Mouse (Mus musculus) heart, embryonic 16.5 days (tissue): ENCODE results near the gene Nanos3. TPM values are rescaled to one million over a fixed set of nuclear protein-coding genes. Genes with fewer than 3 reads are reported as not detected.

Experiments
- ATAC-seq: fragments of 200-750 bp; cut with Nextera tagmentation; replicated peaks from 2 replicates; pipeline ENCODE4 v1.8.0; 2017; ENCODE audit warnings: moderate number of reproducible peaks; ENCODE audit not compliant: insufficient read depth, low FRiP score; ENCODE audit errors: extremely low read depth
- H3K27ac ChIP-seq: fragments of 300-500 bp; sonication (generic); 2 replicates; pipeline ENCODE4 v1.5.1; 2014; ENCODE audit warnings: mild to moderate bottlenecking, low read length, control low read depth, moderate library complexity
- H3K27me3 ChIP-seq: fragments of 300-500 bp; sonication (generic); 2 replicates; pipeline ENCODE4 v1.6.1; 2014; ENCODE audit warnings: low read length, mixed read lengths; ENCODE audit not compliant: control insufficient read depth, insufficient read depth
- H3K36me3 ChIP-seq: fragments of 300-500 bp; sonication (generic); 2 replicates; pipeline ENCODE4 v1.6.1; 2014; ENCODE audit not compliant: control insufficient read depth, insufficient read depth
- H3K4me1 ChIP-seq: fragments of 300-500 bp; sonication (generic); 2 replicates; pipeline ENCODE4 v1.6.1; 2014; ENCODE audit warnings: low read length, mixed read lengths; ENCODE audit not compliant: control insufficient read depth, insufficient read depth
- H3K4me2 ChIP-seq: fragments of 300-500 bp; sonication (generic); 2 replicates; pipeline ENCODE4 v1.6.1; 2014; ENCODE audit warnings: low read depth, mild to moderate bottlenecking, control low read depth, low read length
- H3K4me3 ChIP-seq: fragments of 300-500 bp; sonication (generic); 2 replicates; pipeline ENCODE4 v1.5.1; 2014; ENCODE audit warnings: mild to moderate bottlenecking, control low read depth, low read length
- H3K9ac ChIP-seq: fragments of 300-500 bp; sonication (generic); 2 replicates; pipeline ENCODE4 v1.6.1; 2014; ENCODE audit warnings: low read length, control low read depth
- H3K9me3 ChIP-seq: fragments of 300-500 bp; sonication (generic); replicated peaks from 2 replicates; pipeline ENCODE4 v1.6.1; 2016; ENCODE audit warnings: low read length; ENCODE audit not compliant: control insufficient read depth
- WGBS: fragments of 180-500 bp; shearing (Covaris S2); extraction: QIAGEN DNeasy Blood & Tissue Kit; methylation state at CpG from one replicate; pipeline ENCODE4 v1.1.7; 2014; 5-methylcytosine and 5-hydroxymethylcytosine counted together
- polyA plus RNA-seq: library from polyadenylated mRNA; unstranded; fragments of >200 nt; fragmentation: Nextera tagmentation; extraction: Ambion mirVana; gene quantifications from 2 replicates; pipeline ENCODE4 v1.2.1, GENCODE M21; 2015

Gene Nanos3
- polyA plus RNA-seq, 1 experiment from 2014 or later, result 1.5 TPM

DNA sequence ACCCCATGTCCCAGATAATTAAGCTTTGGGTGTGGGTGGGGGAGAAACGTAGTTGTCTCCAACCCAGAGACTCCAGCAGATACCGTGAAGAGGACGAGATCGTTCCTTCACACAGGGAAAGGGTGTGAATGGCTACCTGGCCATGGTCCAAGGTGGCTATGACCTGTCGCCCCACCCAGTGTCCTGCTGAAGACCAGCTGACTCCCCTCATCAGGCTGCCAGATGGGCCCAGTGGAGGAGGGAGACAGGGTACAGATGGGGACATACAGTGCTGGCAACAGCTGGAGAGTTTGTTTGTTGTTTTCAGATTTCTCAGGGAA, 36.5 kb downstream of the Nanos3 start:
- no peak overlapping the region for H3K27ac ChIP-seq
- H3K4me3 ChIP-seq, result peak overlapping the region; percentile 85
- H3K4me1 ChIP-seq, result peaks cover 14% of the 10 kb centered on the region
- no peaks in the 10 kb centered on the region for H3K27me3 ChIP-seq
- H3K36me3 ChIP-seq, result peaks cover 5% of the 10 kb centered on the region
- H3K9me3 ChIP-seq, result no peaks in the 10 kb centered on the region
- H3K4me2 ChIP-seq, result peak overlapping the region; percentile 89
- no peak for ATAC-seq
- H3K9ac ChIP-seq, result peak overlapping the region; percentile 89
- 58% methylated on average over 5 of the region's 5 CpGs for WGBS

DNA sequence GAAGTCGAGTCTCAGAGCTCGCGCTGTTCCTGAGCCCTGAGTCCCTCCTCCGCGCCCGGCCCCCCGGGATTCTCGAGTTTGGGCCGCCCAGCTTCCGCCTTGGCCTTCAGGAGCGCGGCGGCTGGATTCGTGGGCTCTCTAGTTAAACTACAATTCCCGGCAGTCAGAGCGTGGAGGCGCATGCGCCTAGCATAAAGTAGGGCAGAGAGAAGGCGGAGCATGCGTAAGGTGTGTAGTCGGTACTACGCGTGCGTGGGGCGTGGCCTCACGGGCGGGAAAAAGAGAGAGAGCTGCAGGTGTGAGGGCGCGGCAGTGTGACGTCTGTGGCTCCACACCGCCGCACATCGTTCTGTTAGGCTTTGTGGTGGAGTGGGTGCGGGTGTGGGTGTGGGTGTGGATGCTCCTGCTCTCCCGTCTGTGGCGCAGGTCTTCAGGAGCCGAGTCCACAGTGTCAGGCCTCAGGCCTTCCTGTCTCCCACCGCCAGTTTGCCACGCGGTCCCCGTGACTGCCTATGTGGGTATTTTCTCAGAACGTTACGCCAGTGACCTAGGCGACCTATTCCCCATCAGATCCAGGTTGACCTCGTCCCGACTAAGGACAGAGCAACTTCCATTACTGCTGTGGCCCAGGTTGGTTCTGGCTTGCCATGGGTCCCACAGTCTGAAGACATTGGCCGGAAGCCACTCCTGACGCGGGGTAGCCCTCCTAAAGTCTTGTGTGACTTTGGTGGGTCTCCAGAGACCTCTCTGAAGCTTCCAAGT, 37.1 kb downstream of the Nanos3 start, which contains the start of the genes Cc2d1a and 4930432K21Rik:
Gene Cc2d1a (minus strand): TSS at position 168 of the 762 bp plus-strand sequence.
Gene 4930432K21Rik (plus strand): TSS at position 257 of the 762 bp plus-strand sequence.
- H3K4me1 ChIP-seq, result peaks cover 14% of the 10 kb centered on the region
- peak within 1 kb of the TSS; percentile 85 for H3K4me3 ChIP-seq
- no peak within 1 kb of the TSS for H3K27ac ChIP-seq
- no peaks in the 10 kb centered on the region for H3K27me3 ChIP-seq
- H3K9me3 ChIP-seq, result no peaks in the 10 kb centered on the region
- 15% methylated on average over 49 of the region's 49 CpGs for WGBS
- H3K9ac ChIP-seq, result peak within 1 kb of the TSS; percentile 89
- ATAC-seq, result peak; percentile 95
- peak within 1 kb of the TSS; percentile 89 for H3K4me2 ChIP-seq
- H3K36me3 ChIP-seq, result peaks cover 11% of the 10 kb centered on the region

DNA sequence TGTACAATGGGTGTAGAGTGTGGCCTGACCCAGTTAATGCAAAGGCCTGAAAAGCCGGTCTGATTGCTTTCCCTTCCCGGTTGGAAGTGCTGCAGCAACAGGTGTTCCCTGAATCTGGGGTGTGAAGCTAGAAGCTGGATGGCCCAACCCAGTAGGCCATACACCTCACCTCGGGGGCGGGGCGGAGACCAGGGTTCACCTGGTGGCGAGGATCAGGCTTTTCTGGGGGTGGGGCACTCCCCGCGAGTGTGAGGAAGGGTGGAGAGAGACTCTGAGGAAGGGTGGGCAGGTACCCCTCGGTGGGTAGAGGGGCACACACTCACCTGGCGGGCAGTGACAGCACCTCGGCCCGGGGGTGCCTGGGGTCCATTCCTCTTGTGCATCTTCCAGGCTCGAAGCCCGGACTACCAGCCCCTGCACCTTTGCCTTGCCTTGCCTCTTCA, 37.7 kb downstream of the Nanos3 start:
- Histone ChIP-seq H3K27me3 (no peaks in the 10 kb centered on the region), H3K9ac (peak overlapping the region; percentile 89), H3K36me3 (peaks cover 17% of the 10 kb centered on the region), H3K4me1 (peaks cover 14% of the 10 kb centered on the region), H3K27ac (no peak overlapping the region), H3K9me3 (no peaks in the 10 kb centered on the region), H3K4me3 (peak overlapping the region; percentile 85), H3K4me2 (peak overlapping the region; percentile 89)
- peak; percentile 10; the same call in 1 of the 2 replicates for ATAC-seq
- WGBS, result 6% methylated on average over 14 of the region's 14 CpGs

DNA sequence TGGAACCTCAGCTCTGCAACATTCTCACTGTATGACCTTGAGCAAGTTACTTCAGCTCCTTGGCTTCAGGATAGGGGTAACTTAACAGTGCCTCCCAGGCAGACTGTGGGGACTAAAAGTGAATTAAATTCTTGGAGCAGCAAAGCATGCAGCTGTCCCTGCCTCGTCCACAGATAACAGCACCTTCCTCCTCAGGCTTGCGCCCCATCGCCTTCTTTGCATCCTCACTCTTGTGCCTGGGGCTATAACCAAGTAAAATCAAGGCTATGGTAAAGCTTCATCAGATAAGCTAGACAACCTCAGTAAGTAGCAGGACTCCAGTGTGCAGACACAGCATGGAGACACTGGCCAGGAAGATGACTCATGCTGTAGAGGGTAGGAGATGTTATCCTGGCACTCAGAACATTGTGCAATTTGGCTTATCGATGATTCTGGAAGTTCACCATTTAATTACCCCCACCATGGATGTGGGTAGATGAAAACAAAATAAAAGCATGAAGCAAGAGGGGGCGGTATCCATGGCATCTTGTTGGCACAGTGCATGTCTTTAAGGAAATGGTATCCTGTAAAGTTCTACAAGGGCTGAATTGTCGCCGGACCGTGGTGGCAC, 40.3 kb downstream of the Nanos3 start:
- no peak overlapping the region for H3K4me3 ChIP-seq
- no peak overlapping the region for H3K9ac ChIP-seq
- no peak overlapping the region for H3K27ac ChIP-seq
- 87% methylated on average over 8 of the region's 8 CpGs for WGBS
- no peak for ATAC-seq
- peaks cover 14% of the 10 kb centered on the region for H3K4me1 ChIP-seq
- peaks cover 37% of the 10 kb centered on the region for H3K36me3 ChIP-seq
- no peaks in the 10 kb centered on the region for H3K9me3 ChIP-seq
- no peaks in the 10 kb centered on the region for H3K27me3 ChIP-seq
- no peak overlapping the region for H3K4me2 ChIP-seq

DNA sequence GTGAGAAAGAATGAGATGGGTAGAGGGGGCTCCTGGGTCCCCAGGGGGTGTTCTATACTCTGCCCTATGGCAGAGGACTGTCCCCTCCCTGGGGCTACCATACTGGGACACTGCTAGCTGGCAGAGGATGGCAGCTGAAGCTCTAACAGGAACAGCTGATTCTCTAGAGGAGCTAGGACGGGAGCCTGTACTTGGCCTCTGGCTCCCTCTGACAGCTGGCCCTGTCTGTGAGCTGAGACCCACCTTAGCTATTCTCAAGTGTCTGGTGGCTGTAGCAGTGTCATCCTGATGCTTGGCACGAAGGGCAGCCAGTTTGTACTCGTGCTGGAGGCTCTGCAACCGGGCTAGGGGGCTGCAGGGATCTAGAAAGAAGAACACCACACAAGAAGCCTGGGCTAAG, 44.2 kb downstream of the Nanos3 start:
- no peak overlapping the region for H3K27ac ChIP-seq
- H3K9ac ChIP-seq, result no peak overlapping the region
- no peak overlapping the region for H3K4me2 ChIP-seq
- no peak overlapping the region for H3K4me3 ChIP-seq
- no peaks in the 10 kb centered on the region for H3K9me3 ChIP-seq
- no peaks in the 10 kb centered on the region for H3K4me1 ChIP-seq
- ATAC-seq, result no peak
- no peaks in the 10 kb centered on the region for H3K27me3 ChIP-seq
- peaks cover 65% of the 10 kb centered on the region for H3K36me3 ChIP-seq
- WGBS, result 81% methylated on average over 4 of the region's 4 CpGs

DNA sequence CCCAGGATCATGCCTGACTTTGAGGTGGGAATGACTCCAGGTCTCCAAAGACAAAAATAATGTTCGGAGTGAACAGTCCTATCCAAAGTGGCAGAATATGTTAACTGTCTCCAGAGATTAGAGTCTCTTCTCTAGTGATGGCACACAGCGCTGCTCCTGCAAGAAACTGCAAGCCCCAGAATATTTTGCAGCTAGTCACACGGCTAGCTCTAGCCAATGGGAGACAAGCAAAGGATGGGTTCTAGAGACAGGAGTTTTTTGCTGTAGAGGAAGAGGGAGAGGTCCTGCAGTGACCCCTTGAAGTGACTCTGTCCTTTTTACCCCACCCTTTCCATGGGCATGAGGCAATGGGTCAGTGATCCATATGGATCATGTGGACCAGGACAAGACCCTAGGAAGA, 47.2 kb downstream of the Nanos3 start:
- H3K4me3 ChIP-seq, result no peak overlapping the region
- no peaks in the 10 kb centered on the region for H3K4me1 ChIP-seq
- no peak overlapping the region for H3K9ac ChIP-seq
- H3K9me3 ChIP-seq, result no peaks in the 10 kb centered on the region
- whole genome bisulfite sequencing, result 85% methylated on average over 3 of the region's 3 CpGs
- H3K27me3 ChIP-seq, result no peaks in the 10 kb centered on the region
- H3K36me3 ChIP-seq, result peaks cover 71% of the 10 kb centered on the region
- no peak overlapping the region for H3K4me2 ChIP-seq
- ATAC-seq, result no peak
- H3K27ac ChIP-seq, result no peak overlapping the region

DNA sequence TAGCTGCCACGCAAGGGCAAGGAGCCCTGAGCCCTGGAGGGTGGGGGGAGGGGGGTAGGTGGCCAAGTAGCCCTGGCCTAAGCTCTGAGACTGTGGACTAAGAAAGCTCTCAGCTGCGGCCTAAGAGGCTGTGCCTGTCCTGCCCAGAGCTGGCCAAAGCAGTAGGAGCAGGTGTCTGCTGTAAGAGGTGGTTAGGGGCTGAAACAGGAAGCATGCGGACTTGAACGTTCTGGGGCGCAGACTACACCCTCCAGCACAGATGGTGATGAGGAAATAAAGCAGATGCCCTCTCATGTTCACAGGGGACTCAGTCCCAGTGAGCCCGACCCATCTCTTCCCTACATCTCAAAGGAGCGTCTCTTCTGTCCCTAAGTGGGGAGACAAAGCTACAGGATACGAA, 52.8 kb downstream of the Nanos3 start:
- 76% methylated on average over 8 of the region's 8 CpGs for WGBS
- no peak overlapping the region for H3K4me3 ChIP-seq
- peaks cover 27% of the 10 kb centered on the region for H3K36me3 ChIP-seq
- H3K27me3 ChIP-seq, result no peaks in the 10 kb centered on the region
- ATAC-seq, result no peak
- H3K9me3 ChIP-seq, result no peaks in the 10 kb centered on the region
- no peak overlapping the region for H3K9ac ChIP-seq
- no peak overlapping the region for H3K27ac ChIP-seq
- no peaks in the 10 kb centered on the region for H3K4me1 ChIP-seq
- no peak overlapping the region for H3K4me2 ChIP-seq

DNA sequence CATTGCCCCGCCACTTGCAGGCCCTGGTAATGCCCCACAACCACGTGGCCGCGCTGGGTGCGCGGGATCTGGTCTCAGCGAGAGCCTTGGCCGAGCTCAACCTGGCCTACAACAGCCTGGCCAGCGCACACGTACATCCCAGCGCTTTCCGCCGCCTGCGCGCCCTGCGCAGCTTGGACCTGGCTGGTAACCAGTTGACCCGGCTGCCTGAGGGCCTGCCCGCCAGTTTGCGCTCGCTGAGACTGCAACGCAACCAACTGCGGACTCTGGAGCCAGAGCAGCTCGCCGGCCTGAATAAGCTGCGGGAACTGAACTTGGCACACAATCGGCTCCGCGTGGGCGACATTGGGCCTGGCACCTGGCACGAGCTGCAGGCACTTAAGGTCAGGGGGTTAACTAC, 54.2 kb downstream of the Nanos3 start:
- H3K9me3 ChIP-seq, result no peaks in the 10 kb centered on the region
- H3K9ac ChIP-seq, result no peak overlapping the region
- no peak overlapping the region for H3K4me3 ChIP-seq
- WGBS, result 42% methylated on average over 30 of the region's 30 CpGs
- H3K27me3 ChIP-seq, result no peaks in the 10 kb centered on the region
- H3K4me2 ChIP-seq, result no peak overlapping the region
- no peak for ATAC-seq
- H3K4me1 ChIP-seq, result no peaks in the 10 kb centered on the region
- peaks cover 20% of the 10 kb centered on the region for H3K36me3 ChIP-seq
- H3K27ac ChIP-seq, result no peak overlapping the region

DNA sequence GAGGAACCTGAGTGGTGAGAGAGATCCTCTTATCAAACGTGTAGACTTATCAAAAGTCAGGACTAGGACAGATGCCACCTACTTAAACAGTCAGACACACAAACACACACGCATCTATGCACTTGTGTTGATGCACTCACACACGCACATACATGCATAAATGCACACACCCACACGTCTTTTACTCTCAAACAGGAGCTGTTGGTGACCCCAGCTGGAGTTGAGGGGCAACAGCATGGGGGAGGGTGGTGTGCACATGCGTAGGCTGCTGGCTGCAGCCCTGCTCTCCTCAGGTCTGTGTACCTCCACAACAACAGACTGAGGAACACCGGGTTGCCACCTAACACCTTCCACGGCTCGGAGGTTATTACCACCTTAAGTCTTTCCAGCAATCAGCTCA, 56.7 kb downstream of the Nanos3 start:
- no peaks in the 10 kb centered on the region for H3K9me3 ChIP-seq
- WGBS, result 51% methylated on average over 8 of the region's 8 CpGs
- H3K9ac ChIP-seq, result no peak overlapping the region
- no peaks in the 10 kb centered on the region for H3K27me3 ChIP-seq
- no peaks in the 10 kb centered on the region for H3K4me1 ChIP-seq
- no peak; the same call in 1 of the 2 replicates for ATAC-seq
- peaks cover 5% of the 10 kb centered on the region; the same call in 1 of the 2 replicates for H3K36me3 ChIP-seq
- no peak overlapping the region for H3K27ac ChIP-seq
- no peak overlapping the region for H3K4me2 ChIP-seq
- no peak overlapping the region for H3K4me3 ChIP-seq
